7 mouse cellular contexts compared by ENCODE assay signal in the genomic region with DNA sequence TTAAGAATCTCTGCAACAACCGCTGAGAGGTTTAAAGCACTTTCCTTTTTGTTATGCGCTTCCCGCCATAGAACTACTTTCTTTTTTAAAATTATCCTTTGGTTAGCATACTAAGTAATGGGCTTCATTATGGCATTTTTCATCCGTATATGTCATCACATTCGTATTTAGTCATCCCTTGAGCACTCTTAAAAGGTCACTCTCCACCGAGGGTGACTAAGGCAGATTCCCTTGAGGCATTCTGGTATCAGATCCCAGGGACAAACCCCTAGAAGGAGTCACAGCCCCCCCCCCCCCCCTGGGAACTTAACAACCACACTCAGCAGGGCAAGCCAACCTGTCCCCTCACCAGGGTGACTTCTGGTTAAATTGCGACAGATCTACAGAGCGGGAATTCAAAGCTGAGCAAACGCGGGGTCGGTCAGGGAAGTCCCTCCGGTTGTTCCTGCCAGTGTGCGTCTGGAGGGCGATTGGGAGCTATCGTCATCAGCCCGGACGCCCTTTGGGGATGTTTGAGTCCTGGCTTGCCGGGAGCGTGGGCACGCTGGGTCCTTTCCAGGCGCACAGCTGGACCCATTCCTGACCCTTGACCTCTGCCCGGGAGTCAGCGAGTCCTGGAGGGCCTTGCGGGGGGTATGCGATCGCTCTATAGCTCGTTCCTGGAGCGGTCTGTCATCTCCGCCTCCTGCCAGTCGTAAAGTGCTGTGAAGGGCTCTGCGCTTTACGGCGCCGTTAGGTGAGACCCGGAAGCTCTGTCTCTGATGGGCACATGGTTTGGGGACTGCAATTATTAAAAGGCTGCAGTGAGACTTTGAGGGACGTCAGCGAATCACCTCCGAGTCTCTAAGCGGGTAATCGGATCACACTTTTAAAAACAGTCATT. TPM values are rescaled to one million over a fixed set of nuclear protein-coding genes. Genes with fewer than 3 reads are reported as not detected.
DNase-seq lines count a peak whose midpoint lies in the region; ATAC-seq lines count a peak whose summit lies in the region.

A gene (plus strand): TSS at position 411 of the 883 bp plus-strand sequence.

- no peaks in the 10 kb centered on the region for H3K36me3 ChIP-seq in intestine, embryonic 15.5 days
- H3K36me3 ChIP-seq in midbrain, embryonic 10.5 days: peaks cover 5% of the 10 kb centered on the region; the same call in 1 of the 2 replicates

- peak within 1 kb of the TSS; percentile 78 for H3K4me2 ChIP-seq in intestine, embryonic 15.5 days (replicated peaks)

- H3K9ac ChIP-seq in intestine, embryonic 15.5 days: peak within 1 kb of the TSS; percentile 70

- H3K27ac ChIP-seq in intestine, embryonic 15.5 days: peak within 1 kb of the TSS; percentile 73
- H3K27ac ChIP-seq in midbrain, embryonic 10.5 days (replicated peaks): peak within 1 kb of the TSS; percentile 91

- no peaks in the 10 kb centered on the region for H3K27me3 ChIP-seq in intestine, embryonic 15.5 days (replicated peaks)
- no peaks in the 10 kb centered on the region for H3K27me3 ChIP-seq in midbrain, embryonic 10.5 days (ENCODE audit: low read depth, poor library complexity, severe bottlenecking)

- WGBS in intestine, embryonic 15.5 days: under 1% methylated on average over 40 of the region's 40 CpGs
- WGBS in midbrain, embryonic 10.5 days: under 1% methylated on average over 40 of the region's 40 CpGs

- ATAC-seq in intestine, embryonic 15.5 days: peak; percentile 98

- no peaks in the 10 kb centered on the region for H3K9me3 ChIP-seq in intestine, embryonic 15.5 days
- no peaks in the 10 kb centered on the region for H3K9me3 ChIP-seq in midbrain, embryonic 10.5 days (replicated peaks)

- intact Hi-C loops in left cerebral cortex, postnatal 25 days (cut with DNase I): loop anchor here (2.0 to 5.0 kb wide), 3 partner anchors 70 to 225 kb away; no protein-coding TSS in a partner anchor

- peak within 1 kb of the TSS; percentile 85 for H3K4me3 ChIP-seq in intestine, embryonic 15.5 days (replicated peaks)
- peak within 1 kb of the TSS; percentile 83 for H3K4me3 ChIP-seq in midbrain, embryonic 10.5 days

- DNase-seq in adrenal gland, adult 18-20 months (ENCODE audit: low spot score in 2 of 2): peak; percentile 82 to 84
- peak; percentile 94 for DNase-seq in embryo, embryonic 11 days
- DNase-seq in gastrocnemius, postnatal 25 days: peak; percentile 86
- peak; percentile 96 to 97 for DNase-seq in left cerebral cortex, postnatal 25 days (ENCODE audit: low spot score in 2 of 2)
- peak; percentile 93 for DNase-seq in midbrain, embryonic 10.5 days (ENCODE audit: low spot score)
- peak; percentile 80 for DNase-seq in right cerebral cortex, postnatal 4 days

- no peaks in the 10 kb centered on the region for H3K4me1 ChIP-seq in intestine, embryonic 15.5 days (replicated peaks)
- H3K4me1 ChIP-seq in midbrain, embryonic 10.5 days: peaks cover 11% of the 10 kb centered on the region

RNA-seq across cellular contexts. Expression of the gene that starts here (rescaled TPM):
- 10 to 100 TPM; 16.1 to 17.0 TPM for total RNA-seq in adrenal gland, adult 18-20 months (2021)
- 1 to 10 TPM; 6.5 to 6.6 TPM for total RNA-seq in gastrocnemius, postnatal 25 days (2021)
- polyA plus RNA-seq in intestine, embryonic 15.5 days (2015; fragmentation: Nextera tagmentation; extraction: Ambion mirVana): 30.2 and 30.5 TPM in 2 replicates
- total RNA-seq in left cerebral cortex, postnatal 25 days (2021): 10 to 100 TPM; 12.7 to 13.8 TPM
- 29.5 and 31.0 TPM in 2 replicates for polyA plus RNA-seq in midbrain, embryonic 10.5 days (2016; fragmentation: Nextera tagmentation; extraction: Ambion mirVana)

Comparison
In these comparisons a context has a peak if more than half of its experiments do, and no peak if none do; other contexts are left out.
1. Peak in every context shown above with its lines: DNase-seq, ATAC-seq, H3K4me3 ChIP-seq and H3K27ac ChIP-seq.